Mouse (Mus musculus) retina, adult 2 months (tissue): ENCODE results near the gene Plcb4.

ENCODE experiments used
- DNase-seq: peaks from one replicate; pipeline ENCODE4 v3.0.0-alpha.2; 2012; ENCODE audit warnings: low read depth, low spot score

The Plcb4 gene

GRCm38 (mm10) chr2:135855890-135856490, 197.2 kb downstream of the Plcb4 start:
- DNase-seq: no peak

- no peak for DNase-seq
Observed at GRCm38 (mm10) chr2:135856826-135857225, 198.0 kb downstream of the Plcb4 start.

- DNase-seq: no peak
Observed at GRCm38 (mm10) chr2:135861531-135862488, 203.0 kb downstream of the Plcb4 start.

GRCm38 (mm10) chr2:135862489-135863390, 203.9 kb downstream of the Plcb4 start:
- no peak for DNase-seq

- no peak for DNase-seq
Observed at GRCm38 (mm10) chr2:135863391-135864076, 204.7 kb downstream of the Plcb4 start.

GRCm38 (mm10) chr2:135866421-135866820, 207.6 kb downstream of the Plcb4 start:
- DNase-seq: no peak

- no peak for DNase-seq
Observed at GRCm38 (mm10) chr2:135866838-135867237, 208.0 kb downstream of the Plcb4 start.

- no peak for DNase-seq
Observed at GRCm38 (mm10) chr2:135869637-135870036, 210.8 kb downstream of the Plcb4 start.

- DNase-seq: no peak
Observed at GRCm38 (mm10) chr2:135873146-135873545, 214.3 kb downstream of the Plcb4 start.

- no peak for DNase-seq
Observed at GRCm38 (mm10) chr2:135873761-135874160, 214.9 kb downstream of the Plcb4 start.

GRCm38 (mm10) chr2:135875549-135875948, 216.7 kb downstream of the Plcb4 start:
- DNase-seq: no peak

- no peak for DNase-seq
Observed at GRCm38 (mm10) chr2:135879356-135879755, 220.5 kb downstream of the Plcb4 start.

- DNase-seq: no peak
Observed at GRCm38 (mm10) chr2:135880269-135880760, 221.5 kb downstream of the Plcb4 start.

GRCm38 (mm10) chr2:135883359-135883758, 224.5 kb downstream of the Plcb4 start:
- no peak for DNase-seq

- no peak for DNase-seq
Observed at GRCm38 (mm10) chr2:135884534-135885180, 225.8 kb downstream of the Plcb4 start.

- no peak for DNase-seq
Observed at GRCm38 (mm10) chr2:135885607-135886006, 226.8 kb downstream of the Plcb4 start.

- no peak for DNase-seq
Observed at GRCm38 (mm10) chr2:135886081-135886679, 227.4 kb downstream of the Plcb4 start.

- DNase-seq: no peak
Observed at GRCm38 (mm10) chr2:135887805-135888204, 229.0 kb downstream of the Plcb4 start.

- DNase-seq: no peak
Observed at GRCm38 (mm10) chr2:135888206-135888605, 229.4 kb downstream of the Plcb4 start.

- DNase-seq: no peak
Observed at GRCm38 (mm10) chr2:135888767-135889166, 230.0 kb downstream of the Plcb4 start.
